Mouse (Mus musculus): ENCODE results near the gene Prkar2a. TPM values are rescaled to one million over a fixed set of nuclear protein-coding genes. Genes with fewer than 3 reads are reported as not detected.

Gene Prkar2a
- total RNA-seq, 1 experiment: 18.2 TPM

DNA sequence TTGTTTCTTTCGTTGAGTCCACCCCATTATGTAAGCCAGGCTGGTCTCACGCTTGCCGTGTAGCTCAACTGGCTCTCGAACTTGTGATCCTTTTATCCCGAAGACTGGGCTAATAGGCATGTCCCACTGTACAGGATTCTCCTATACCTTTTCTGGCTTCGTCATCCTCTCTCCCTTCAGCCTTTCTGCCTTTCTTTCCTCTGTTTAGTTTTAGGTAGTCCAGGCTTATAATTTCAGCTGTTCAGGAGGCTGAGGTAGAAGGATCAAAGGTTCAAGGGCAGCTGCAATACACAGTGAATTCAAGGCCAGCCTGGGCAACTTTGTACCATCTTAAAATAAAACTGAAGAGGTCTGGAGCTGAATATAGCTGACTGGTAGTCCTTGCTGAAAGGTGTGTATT, 1.9 kb upstream of the Prkar2a start:
- no peak for TF ChIP-seq MAFK (IDR thresholded peaks at IDR 0.05; ENCODE audit: insufficient read depth, low read depth, low read length)
- no peak for TF ChIP-seq ZC3H11A (IDR thresholded peaks at IDR 0.05; ENCODE audit: borderline replicate concordance, low read depth, low read length)
- Histone ChIP-seq H3K4me1 (ENCODE audit: control insufficient read depth in 2 of 2, insufficient read depth in 2 of 2, low read length in 2 of 2, poor library complexity in 1 of 2) (peaks cover 0 to 3% of the 10 kb centered on the region in 2 experiments; a peak in 1 of 4 replicates), H3K9me3 (ENCODE audit: control insufficient read depth, insufficient read depth, low read depth, low read length) (no peaks in the 10 kb centered on the region), H3K27ac (ENCODE audit: insufficient read depth, low read depth, low read length, poor library complexity, severe bottlenecking) (no peak overlapping the region), H3K9ac (ENCODE audit: insufficient read depth, low read depth, low read length, poor library complexity, severe bottlenecking) (no peak overlapping the region), H3K36me3 (ENCODE audit: control insufficient read depth, insufficient read depth, low read length, poor library complexity, severe bottlenecking) (peaks cover 7% of the 10 kb centered on the region), H3K4me3 (ENCODE audit: insufficient read depth in 1 of 2, low read depth in 1 of 2, low read length in 2 of 2, poor library complexity in 1 of 2, severe bottlenecking in 1 of 2) (no peak overlapping the region)
- no peak for DNase-seq (ENCODE audit: low read depth, low spot score)
- in situ Hi-C loops (cut with MboI; ENCODE audit: low sequenced_read_pairs in 2 of 2, unreplicated experiment in 2 of 2): no loop called here

GRCm38 (mm10) chr9:108687686-108688085, 1.4 kb upstream of the Prkar2a start:
- TF ChIP-seq MAFK (IDR thresholded peaks at IDR 0.05; ENCODE audit: insufficient read depth, low read depth, low read length): no peak
- TF ChIP-seq ZNF384 (IDR thresholded peaks at IDR 0.05; ENCODE audit: low read depth, low read length): no peak
- no peak for TF ChIP-seq ZC3H11A (IDR thresholded peaks at IDR 0.05; ENCODE audit: borderline replicate concordance, low read depth, low read length)
- TF ChIP-seq CHD2 (IDR thresholded peaks at IDR 0.05; ENCODE audit: low read depth, low read length): no peak
- no peak for TF ChIP-seq HCFC1 (IDR thresholded peaks at IDR 0.05; ENCODE audit: borderline replicate concordance, insufficient read depth, low read length)
- H3K27ac ChIP-seq (ENCODE audit: insufficient read depth, low read depth, low read length, poor library complexity, severe bottlenecking): no peak overlapping the region
- in situ Hi-C loops (cut with MboI; ENCODE audit: low sequenced_read_pairs in 2 of 2, unreplicated experiment in 2 of 2): no loop called here

GRCm38 (mm10) chr9:108688451-108688850, 663 bp upstream of the Prkar2a start:
- in situ Hi-C loops (cut with MboI; ENCODE audit: low sequenced_read_pairs in 2 of 2, unreplicated experiment in 2 of 2): no loop called here
- TF ChIP-seq MAFK (IDR thresholded peaks at IDR 0.05; ENCODE audit: insufficient read depth, low read depth, low read length) (no peak), HCFC1 (IDR thresholded peaks at IDR 0.05; ENCODE audit: borderline replicate concordance, insufficient read depth, low read length) (no peak), ZC3H11A (IDR thresholded peaks at IDR 0.05; ENCODE audit: borderline replicate concordance, low read depth, low read length) (no peak), CHD2 (IDR thresholded peaks at IDR 0.05; ENCODE audit: low read depth, low read length) (no peak), ZNF384 (IDR thresholded peaks at IDR 0.05; ENCODE audit: low read depth, low read length) (no peak)
- Histone ChIP-seq H3K36me3 (ENCODE audit: control insufficient read depth, insufficient read depth, low read length, poor library complexity, severe bottlenecking) (0 out of 2 replicates have a peak, but pooled peaks cover 2% of the 10 kb centered on the region), H3K9ac (ENCODE audit: insufficient read depth, low read depth, low read length, poor library complexity, severe bottlenecking) (no peak overlapping the region), H3K9me3 (ENCODE audit: control insufficient read depth, insufficient read depth, low read depth, low read length) (no peaks in the 10 kb centered on the region), H3K4me1 (ENCODE audit: control insufficient read depth in 2 of 2, insufficient read depth in 2 of 2, low read length in 2 of 2, poor library complexity in 1 of 2) (peaks cover 0 to 3% of the 10 kb centered on the region in 2 experiments; a peak in 2 of 4 replicates), H3K27ac (ENCODE audit: insufficient read depth, low read depth, low read length, poor library complexity, severe bottlenecking) (no peak overlapping the region), H3K4me3 (ENCODE audit: insufficient read depth in 1 of 2, low read depth in 1 of 2, low read length in 2 of 2, poor library complexity in 1 of 2, severe bottlenecking in 1 of 2) (no peak overlapping the region)
- DNase-seq (ENCODE audit: low read depth, low spot score): no peak

More at GRCm38 (mm10) chr9:108687686-108688085, 1.4 kb upstream of the Prkar2a start:
- H3K9ac ChIP-seq (ENCODE audit: insufficient read depth, low read depth, low read length, poor library complexity, severe bottlenecking): no peak overlapping the region
- peaks cover 0 to 3% of the 10 kb centered on the region in 2 experiments; a peak in 1 of 4 replicates for H3K4me1 ChIP-seq (ENCODE audit: control insufficient read depth in 2 of 2, insufficient read depth in 2 of 2, low read length in 2 of 2, poor library complexity in 1 of 2)
- H3K9me3 ChIP-seq (ENCODE audit: control insufficient read depth, insufficient read depth, low read depth, low read length): no peaks in the 10 kb centered on the region
- no peak for DNase-seq (ENCODE audit: low read depth, low spot score)
- no peak overlapping the region for H3K4me3 ChIP-seq (ENCODE audit: insufficient read depth in 1 of 2, low read depth in 1 of 2, low read length in 2 of 2, poor library complexity in 1 of 2, severe bottlenecking in 1 of 2)
- H3K36me3 ChIP-seq (ENCODE audit: control insufficient read depth, insufficient read depth, low read length, poor library complexity, severe bottlenecking): peaks cover 2% of the 10 kb centered on the region; the same call in 1 of the 2 replicates

DNA sequence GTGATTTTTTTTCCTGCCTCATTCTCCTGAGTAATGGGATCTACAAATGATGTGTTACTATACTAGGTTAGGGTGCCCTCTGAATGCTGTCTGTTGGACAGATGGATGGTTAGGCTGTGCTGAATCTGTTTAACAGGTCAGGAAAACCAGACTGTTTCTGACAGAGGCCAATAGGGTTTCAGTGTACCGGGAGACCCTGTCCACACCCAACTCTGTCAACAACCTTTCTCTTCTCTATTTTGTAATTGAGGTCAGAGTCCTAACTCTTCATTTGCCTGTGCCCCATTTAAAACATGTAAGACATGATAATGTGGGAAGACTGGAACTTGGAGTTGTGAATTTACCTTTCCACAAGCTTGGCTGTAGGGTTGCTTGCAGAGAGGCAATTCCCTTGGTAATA, 879 bp downstream of the Prkar2a start:
- in situ Hi-C loops (cut with MboI; ENCODE audit: low sequenced_read_pairs in 2 of 2, unreplicated experiment in 2 of 2): no loop called here
- Histone ChIP-seq H3K4me3 (ENCODE audit: insufficient read depth in 1 of 2, low read depth in 1 of 2, low read length in 2 of 2, poor library complexity in 1 of 2, severe bottlenecking in 1 of 2) (no peak overlapping the region), H3K9me3 (ENCODE audit: control insufficient read depth, insufficient read depth, low read depth, low read length) (no peaks in the 10 kb centered on the region), H3K9ac (ENCODE audit: insufficient read depth, low read depth, low read length, poor library complexity, severe bottlenecking) (no peak overlapping the region), H3K36me3 (ENCODE audit: control insufficient read depth, insufficient read depth, low read length, poor library complexity, severe bottlenecking) (0 out of 2 replicates have a peak, but pooled peaks cover under 1% of the 10 kb centered on the region), H3K27ac (ENCODE audit: insufficient read depth, low read depth, low read length, poor library complexity, severe bottlenecking) (no peak overlapping the region), H3K4me1 (ENCODE audit: control insufficient read depth in 2 of 2, insufficient read depth in 2 of 2, low read length in 2 of 2, poor library complexity in 1 of 2) (peaks cover 0 to 3% of the 10 kb centered on the region in 2 experiments; a peak in 2 of 4 replicates)
- TF ChIP-seq HCFC1 (IDR thresholded peaks at IDR 0.05; ENCODE audit: borderline replicate concordance, insufficient read depth, low read length) (no peak), CHD2 (IDR thresholded peaks at IDR 0.05; ENCODE audit: low read depth, low read length) (no peak), ZC3H11A (IDR thresholded peaks at IDR 0.05; ENCODE audit: borderline replicate concordance, low read depth, low read length) (no peak), MAFK (IDR thresholded peaks at IDR 0.05; ENCODE audit: insufficient read depth, low read depth, low read length) (no peak), ZNF384 (IDR thresholded peaks at IDR 0.05; ENCODE audit: low read depth, low read length) (no peak)
- DNase-seq (ENCODE audit: low read depth, low spot score): no peak

DNA sequence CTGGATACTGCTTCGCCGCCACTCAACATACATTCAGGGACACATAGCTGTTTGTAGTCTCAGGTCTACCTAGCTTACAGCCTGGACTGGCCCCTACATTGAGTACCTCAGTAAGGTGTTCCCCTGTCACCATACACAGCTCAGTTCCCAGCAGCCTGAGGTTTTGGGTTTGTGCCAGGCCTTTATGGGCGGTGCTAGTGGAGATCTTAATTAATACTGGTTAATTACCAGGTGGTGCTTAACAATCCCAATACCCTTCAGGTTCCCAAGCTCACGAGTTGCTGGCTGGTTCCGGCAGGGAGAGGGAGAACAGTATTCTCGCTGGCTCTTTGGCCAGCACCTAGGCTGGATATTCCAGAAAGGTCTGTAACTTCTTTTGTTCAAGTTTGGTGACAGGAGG, 1.8 kb downstream of the Prkar2a start:
- Histone ChIP-seq H3K27ac (ENCODE audit: insufficient read depth, low read depth, low read length, poor library complexity, severe bottlenecking) (no peak overlapping the region), H3K4me1 (ENCODE audit: control insufficient read depth in 2 of 2, insufficient read depth in 2 of 2, low read length in 2 of 2, poor library complexity in 1 of 2) (peaks cover 0 to 3% of the 10 kb centered on the region in 2 experiments; a peak in 2 of 4 replicates), H3K4me3 (ENCODE audit: insufficient read depth in 1 of 2, low read depth in 1 of 2, low read length in 2 of 2, poor library complexity in 1 of 2, severe bottlenecking in 1 of 2) (no peak overlapping the region), H3K36me3 (ENCODE audit: control insufficient read depth, insufficient read depth, low read length, poor library complexity, severe bottlenecking) (no peaks in the 10 kb centered on the region), H3K9me3 (ENCODE audit: control insufficient read depth, insufficient read depth, low read depth, low read length) (no peaks in the 10 kb centered on the region), H3K9ac (ENCODE audit: insufficient read depth, low read depth, low read length, poor library complexity, severe bottlenecking) (no peak overlapping the region)
- in situ Hi-C loops (cut with MboI; ENCODE audit: low sequenced_read_pairs in 2 of 2, unreplicated experiment in 2 of 2): no loop called here
- TF ChIP-seq CHD2 (IDR thresholded peaks at IDR 0.05; ENCODE audit: low read depth, low read length) (no peak), ZC3H11A (IDR thresholded peaks at IDR 0.05; ENCODE audit: borderline replicate concordance, low read depth, low read length) (no peak), HCFC1 (IDR thresholded peaks at IDR 0.05; ENCODE audit: borderline replicate concordance, insufficient read depth, low read length) (no peak), MAFK (IDR thresholded peaks at IDR 0.05; ENCODE audit: insufficient read depth, low read depth, low read length) (no peak), ZNF384 (IDR thresholded peaks at IDR 0.05; ENCODE audit: low read depth, low read length) (no peak)
- no peak for DNase-seq (ENCODE audit: low read depth, low spot score)

All from ES-E14 (cell line).